Mouse (Mus musculus) lung, embryonic 16.5 days (tissue): ENCODE results near the gene Mrm1. TPM values are rescaled to one million over a fixed set of nuclear protein-coding genes. Genes with fewer than 3 reads are reported as not detected.

Experiments
- ATAC-seq: fragments of 200-750 bp; cut with Nextera tagmentation; 2 replicates; pipeline ENCODE4 v1.8.0; 2017; ENCODE audit warnings: low read depth, mild to moderate bottlenecking, moderate library complexity
- H3K27ac ChIP-seq: fragments of 300-500 bp; sonication (generic); 2 replicates; pipeline ENCODE4 v1.5.1; 2014; ENCODE audit warnings: mild to moderate bottlenecking, control low read depth, low read length
- H3K27me3 ChIP-seq: fragments of 300-500 bp; sonication (generic); 2 replicates; pipeline ENCODE4 v1.6.1; 2014; ENCODE audit warnings: low read depth, low read length, mixed read lengths; ENCODE audit not compliant: control insufficient read depth, insufficient read depth
- H3K36me3 ChIP-seq: fragments of 300-500 bp; sonication (generic); 2 replicates; pipeline ENCODE4 v1.6.1; 2014; ENCODE audit warnings: low read length; ENCODE audit not compliant: control insufficient read depth, insufficient read depth
- H3K4me1 ChIP-seq: fragments of 300-500 bp; sonication (generic); replicated peaks from 2 replicates; pipeline ENCODE4 v1.6.1; 2014; ENCODE audit warnings: low read length, mixed read lengths; ENCODE audit not compliant: control insufficient read depth, insufficient read depth
- H3K4me2 ChIP-seq: fragments of 300-500 bp; sonication (generic); 2 replicates; pipeline ENCODE4 v1.6.1; 2014; ENCODE audit warnings: low read depth, low read length, control low read depth
- H3K4me3 ChIP-seq: fragments of 300-500 bp; sonication (generic); 2 replicates; pipeline ENCODE4 v1.5.1; 2014; ENCODE audit warnings: mild to moderate bottlenecking, low read length, control low read depth
- H3K9ac ChIP-seq: fragments of 300-500 bp; sonication (generic); 2 replicates; pipeline ENCODE4 v1.6.1; 2014; ENCODE audit warnings: low read length, control low read depth
- H3K9me3 ChIP-seq: fragments of 300-500 bp; sonication (generic); 2 replicates; pipeline ENCODE4 v1.6.1; 2016; ENCODE audit warnings: low read length; ENCODE audit not compliant: control insufficient read depth
- WGBS: fragments of 180-500 bp; shearing (Covaris S2); extraction: QIAGEN DNeasy Blood & Tissue Kit; methylation state at CpG from one replicate; pipeline ENCODE4 v1.1.7; 2014; 5-methylcytosine and 5-hydroxymethylcytosine counted together
- polyA plus RNA-seq: library from polyadenylated mRNA; unstranded; fragments of >200 nt; fragmentation: Nextera tagmentation; extraction: Ambion mirVana; gene quantifications from 2 replicates; pipeline ENCODE4 v1.2.1, GENCODE M21; 2015

Mrm1 gene
- polyA plus RNA-seq, 1 experiment from 2014 or later: 11.4 TPM

GRCm38 (mm10) chr11:84818085-84818960, 992 bp downstream of the Mrm1 start:
- WGBS: 0% methylated on average over 39 of the region's 39 CpGs
- ATAC-seq: peak; percentile 73

GRCm38 (mm10) chr11:84817362-84817761, 2.0 kb downstream of the Mrm1 start:
- WGBS: 77% methylated on average over 6 of the region's 6 CpGs
- no peaks in the 10 kb centered on the region for H3K9me3 ChIP-seq
- no peak overlapping the region for H3K4me3 ChIP-seq
- no peak overlapping the region for H3K27ac ChIP-seq
- H3K4me1 ChIP-seq: peaks cover 4% of the 10 kb centered on the region; the same call in 1 of the 2 replicates
- H3K27me3 ChIP-seq: no peaks in the 10 kb centered on the region
- H3K36me3 ChIP-seq: peaks cover 2% of the 10 kb centered on the region; the same call in 1 of the 2 replicates
- H3K9ac ChIP-seq: no peak overlapping the region
- H3K4me2 ChIP-seq: no peak overlapping the region
- ATAC-seq: no peak

More at GRCm38 (mm10) chr11:84818085-84818960, 992 bp downstream of the Mrm1 start:
- Histone ChIP-seq H3K9me3 (no peaks in the 10 kb centered on the region), H3K36me3 (no peaks in the 10 kb centered on the region), H3K27ac (peak overlapping the region; percentile 68), H3K9ac (peak overlapping the region; percentile 62), H3K27me3 (no peaks in the 10 kb centered on the region), H3K4me3 (peak overlapping the region; percentile 57), H3K4me1 (peaks cover 5% of the 10 kb centered on the region; the same call in 1 of the 2 replicates), H3K4me2 (peak overlapping the region; percentile 73)

GRCm38 (mm10) chr11:84813724-84814510, 5.4 kb downstream of the Mrm1 start:
- H3K27me3 ChIP-seq: no peaks in the 10 kb centered on the region
- H3K27ac ChIP-seq: no peak overlapping the region
- no peaks in the 10 kb centered on the region for H3K4me1 ChIP-seq
- 54% methylated on average over 13 of the region's 13 CpGs for WGBS
- no peak overlapping the region for H3K9ac ChIP-seq
- H3K36me3 ChIP-seq: peaks cover 2% of the 10 kb centered on the region; the same call in 1 of the 2 replicates
- no peak for ATAC-seq
- H3K4me2 ChIP-seq: no peak overlapping the region
- no peak overlapping the region for H3K4me3 ChIP-seq
- no peaks in the 10 kb centered on the region for H3K9me3 ChIP-seq

- no peak overlapping the region for H3K9ac ChIP-seq
- H3K27me3 ChIP-seq: no peaks in the 10 kb centered on the region
- H3K4me1 ChIP-seq: no peaks in the 10 kb centered on the region
- ATAC-seq: no peak
- H3K4me2 ChIP-seq: no peak overlapping the region
- H3K9me3 ChIP-seq: no peaks in the 10 kb centered on the region
- 87% methylated on average over 4 of the region's 4 CpGs for WGBS
- H3K36me3 ChIP-seq: no peaks in the 10 kb centered on the region
- no peak overlapping the region for H3K4me3 ChIP-seq
- H3K27ac ChIP-seq: no peak overlapping the region
Observed at GRCm38 (mm10) chr11:84804373-84804772, 14.9 kb downstream of the Mrm1 start.

GRCm38 (mm10) chr11:84797627-84798353, 21.5 kb downstream of the Mrm1 start:
- Histone ChIP-seq H3K27me3 (no peaks in the 10 kb centered on the region), H3K9ac (no peak overlapping the region), H3K27ac (no peak overlapping the region), H3K36me3 (no peaks in the 10 kb centered on the region), H3K4me3 (no peak overlapping the region), H3K4me2 (no peak overlapping the region), H3K4me1 (no peaks in the 10 kb centered on the region), H3K9me3 (no peaks in the 10 kb centered on the region)
- ATAC-seq: peak; percentile 49; the same call in 1 of the 2 replicates
- 20% methylated on average over 21 of the region's 21 CpGs for WGBS

GRCm38 (mm10) chr11:84797026-84797425, 22.3 kb downstream of the Mrm1 start:
- no peak for ATAC-seq
- no peaks in the 10 kb centered on the region for H3K36me3 ChIP-seq
- WGBS: 27% methylated on average over 10 of the region's 10 CpGs

GRCm38 (mm10) chr11:84794496-84795113, 24.7 kb downstream of the Mrm1 start:
- Histone ChIP-seq H3K4me3 (no peak overlapping the region), H3K9ac (no peak overlapping the region), H3K27ac (no peak overlapping the region), H3K36me3 (no peaks in the 10 kb centered on the region), H3K4me2 (no peak overlapping the region), H3K4me1 (no peaks in the 10 kb centered on the region), H3K9me3 (no peaks in the 10 kb centered on the region), H3K27me3 (no peaks in the 10 kb centered on the region)
- 6% methylated on average over 17 of the region's 17 CpGs for WGBS
- ATAC-seq: peak; percentile 67; the same call in 1 of the 2 replicates

More at GRCm38 (mm10) chr11:84797026-84797425, 22.3 kb downstream of the Mrm1 start:
- no peak overlapping the region for H3K4me3 ChIP-seq
- no peak overlapping the region for H3K9ac ChIP-seq
- no peaks in the 10 kb centered on the region for H3K4me1 ChIP-seq
- H3K4me2 ChIP-seq: no peak overlapping the region
- no peak overlapping the region for H3K27ac ChIP-seq
- no peaks in the 10 kb centered on the region for H3K9me3 ChIP-seq
- H3K27me3 ChIP-seq: no peaks in the 10 kb centered on the region

GRCm38 (mm10) chr11:84793545-84793944, 25.8 kb downstream of the Mrm1 start:
- H3K4me2 ChIP-seq: no peak overlapping the region
- no peak overlapping the region for H3K4me3 ChIP-seq
- H3K27ac ChIP-seq: no peak overlapping the region
- no peaks in the 10 kb centered on the region for H3K4me1 ChIP-seq
- H3K27me3 ChIP-seq: no peaks in the 10 kb centered on the region
- no peak overlapping the region for H3K9ac ChIP-seq
- no peaks in the 10 kb centered on the region for H3K9me3 ChIP-seq
- H3K36me3 ChIP-seq: no peaks in the 10 kb centered on the region
- no peak for ATAC-seq
